Mouse (Mus musculus) hindbrain, embryonic 13.5 days (tissue): ENCODE measurements around the gene Slf2. TPM values are rescaled to one million over a fixed set of nuclear protein-coding genes. Genes with fewer than 3 reads are reported as not detected.

ENCODE experiments used
- ATAC-seq: fragments of 200-750 bp; cut with Nextera tagmentation; 2 replicates; pipeline ENCODE4 v1.8.0; 2017; ENCODE audit warnings: moderate TSS enrichment; ENCODE audit not compliant: low FRiP score
- H3K27ac ChIP-seq: fragments of 300-500 bp; sonication (generic); 2 replicates; pipeline ENCODE4 v1.5.1; 2015; ENCODE audit warnings: inconsistent platforms, mild to moderate bottlenecking, moderate library complexity
- H3K27me3 ChIP-seq: fragments of 300-500 bp; sonication (generic); 2 replicates; pipeline ENCODE4 v1.6.1; 2015; ENCODE audit warnings: mild to moderate bottlenecking, inconsistent platforms
- H3K36me3 ChIP-seq: fragments of 300-500 bp; sonication (generic); 2 replicates; pipeline ENCODE4 v1.6.1; 2015; ENCODE audit warnings: mild to moderate bottlenecking, inconsistent platforms
- H3K4me1 ChIP-seq: fragments of 300-500 bp; sonication (generic); replicated peaks from 2 replicates; pipeline ENCODE4 v1.6.1; 2015; ENCODE audit warnings: inconsistent platforms
- H3K4me2 ChIP-seq: fragments of 300-500 bp; sonication (generic); 2 replicates; pipeline ENCODE4 v1.6.1; 2015; ENCODE audit warnings: inconsistent platforms, mild to moderate bottlenecking, moderate library complexity
- H3K4me3 ChIP-seq: fragments of 300-500 bp; sonication (generic); 2 replicates; pipeline ENCODE4 v1.5.1; 2015; ENCODE audit warnings: mild to moderate bottlenecking, inconsistent platforms
- H3K9ac ChIP-seq: fragments of 300-500 bp; sonication (generic); 2 replicates; pipeline ENCODE4 v1.6.1; 2015; ENCODE audit warnings: mild to moderate bottlenecking, inconsistent platforms
- H3K9me3 ChIP-seq: fragments of 300-500 bp; sonication (generic); 2 replicates; pipeline ENCODE4 v1.6.1; 2016; ENCODE audit warnings: inconsistent platforms
- WGBS: fragments of 180-500 bp; shearing (Covaris S2); methylation state at CpG from one replicate; pipeline ENCODE4 v1.1.7; 2015; 5-methylcytosine and 5-hydroxymethylcytosine counted together
- polyA plus RNA-seq: library from polyadenylated mRNA; unstranded; fragments of >200 nt; fragmentation: Nextera tagmentation; extraction: Ambion mirVana; gene quantifications from 2 replicates; pipeline ENCODE4 v1.2.1, GENCODE M21; 2015

Gene Slf2
- polyA plus RNA-seq, 1 experiment from 2014 or later, result 29.8 TPM

DNA sequence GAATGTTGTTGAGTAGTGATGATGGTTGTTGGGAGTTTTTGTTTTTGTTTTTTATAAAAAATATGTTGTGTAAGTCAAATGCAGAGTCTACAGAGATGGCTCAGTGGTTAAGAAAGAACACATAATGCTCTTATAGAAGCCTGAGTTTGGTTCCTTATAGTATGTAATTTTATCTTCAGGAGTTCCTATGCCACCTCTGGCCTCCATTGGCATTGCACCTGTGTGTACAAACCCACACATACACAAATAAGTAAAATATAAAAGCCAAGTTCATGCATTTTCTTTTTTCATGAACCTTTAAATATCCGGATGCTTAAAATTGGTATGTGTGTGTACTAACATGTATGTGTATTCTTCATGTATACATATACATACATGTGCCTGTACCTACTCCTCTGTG is 35.0 kb downstream of the Slf2 start:
- no peak for ATAC-seq
- Histone ChIP-seq H3K27ac (no peak overlapping the region), H3K9me3 (no peaks in the 10 kb centered on the region), H3K36me3 (peaks cover 80% of the 10 kb centered on the region), H3K4me1 (no peaks in the 10 kb centered on the region), H3K4me3 (no peak overlapping the region), H3K27me3 (no peaks in the 10 kb centered on the region), H3K9ac (no peak overlapping the region), H3K4me2 (no peak overlapping the region)
- 88% methylated on average over 1 of the region's 1 CpGs for whole genome bisulfite sequencing

DNA sequence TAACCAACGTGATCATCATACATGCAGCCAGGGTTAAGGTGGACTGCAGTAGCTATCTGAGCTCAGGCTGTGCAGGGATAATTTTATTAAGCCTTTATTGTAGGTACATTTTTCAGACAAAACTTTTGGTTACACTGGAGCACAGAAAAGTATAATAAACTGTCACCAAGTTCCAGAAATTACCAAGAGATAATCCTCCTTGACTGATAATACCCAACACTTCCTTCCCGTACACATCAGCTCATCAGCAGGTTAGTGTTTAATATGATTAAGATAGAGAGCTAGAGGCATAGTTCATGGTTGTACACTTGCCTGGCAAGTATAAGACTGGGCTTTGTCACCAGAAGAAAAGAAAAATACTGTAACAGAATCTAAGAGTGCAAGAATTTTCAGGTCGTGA is 37.4 kb downstream of the Slf2 start:
- ATAC-seq, result no peak
- Histone ChIP-seq H3K9me3 (no peaks in the 10 kb centered on the region), H3K4me3 (no peak overlapping the region), H3K9ac (no peak overlapping the region), H3K27ac (no peak overlapping the region), H3K4me1 (no peaks in the 10 kb centered on the region), H3K36me3 (peaks cover 87% of the 10 kb centered on the region), H3K4me2 (no peak overlapping the region), H3K27me3 (no peaks in the 10 kb centered on the region)
- 88% methylated on average over 3 of the region's 3 CpGs for WGBS

DNA sequence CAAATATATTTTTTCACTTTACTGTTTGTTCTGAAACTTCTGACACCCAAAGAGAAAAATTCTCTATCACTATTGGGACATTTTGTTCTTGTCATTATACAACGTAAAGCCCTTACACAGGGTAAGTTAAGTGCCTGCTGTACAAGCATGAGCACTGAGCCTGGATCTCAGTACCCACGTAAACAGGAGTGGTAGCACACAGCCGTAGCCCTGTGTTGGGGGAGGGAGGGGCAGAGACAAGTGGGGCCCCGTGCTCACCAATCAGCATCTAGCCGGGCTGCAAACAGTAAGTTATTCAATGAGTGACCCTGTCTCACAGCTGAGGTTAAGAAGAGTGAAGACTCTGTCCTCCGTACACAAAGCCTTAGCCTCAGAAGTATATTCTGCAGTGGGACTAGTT is 45.7 kb downstream of the Slf2 start:
- H3K9ac ChIP-seq, result no peak overlapping the region
- peaks cover 92% of the 10 kb centered on the region for H3K36me3 ChIP-seq
- no peak overlapping the region for H3K4me3 ChIP-seq
- H3K9me3 ChIP-seq, result no peaks in the 10 kb centered on the region
- no peak overlapping the region for H3K27ac ChIP-seq
- H3K27me3 ChIP-seq, result no peaks in the 10 kb centered on the region
- H3K4me2 ChIP-seq, result no peak overlapping the region
- ATAC-seq, result no peak
- H3K4me1 ChIP-seq, result no peaks in the 10 kb centered on the region
- 79% methylated on average over 6 of the region's 6 CpGs for WGBS

DNA sequence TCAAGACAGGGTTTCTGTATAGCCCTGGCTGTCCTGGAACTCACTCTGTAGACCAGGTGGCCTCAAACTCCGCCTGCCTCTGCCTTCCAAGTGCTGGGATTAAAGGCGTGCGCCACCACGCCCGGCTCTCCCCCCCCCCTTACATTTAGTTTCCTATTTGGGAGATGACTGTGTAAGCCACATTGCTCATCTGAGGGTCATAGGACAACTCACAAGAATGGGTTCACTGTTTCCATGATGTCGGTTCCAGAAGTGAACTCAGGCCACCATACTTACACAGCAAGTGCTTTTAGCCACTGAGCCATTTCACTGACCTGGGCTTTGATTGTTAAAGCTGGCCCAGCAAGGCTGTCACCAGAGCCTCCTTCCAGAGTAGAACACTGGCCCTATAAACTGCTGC is 46.2 kb downstream of the Slf2 start:
- 91% methylated on average over 6 of the region's 6 CpGs for WGBS
- H3K9ac ChIP-seq, result no peak overlapping the region

DNA sequence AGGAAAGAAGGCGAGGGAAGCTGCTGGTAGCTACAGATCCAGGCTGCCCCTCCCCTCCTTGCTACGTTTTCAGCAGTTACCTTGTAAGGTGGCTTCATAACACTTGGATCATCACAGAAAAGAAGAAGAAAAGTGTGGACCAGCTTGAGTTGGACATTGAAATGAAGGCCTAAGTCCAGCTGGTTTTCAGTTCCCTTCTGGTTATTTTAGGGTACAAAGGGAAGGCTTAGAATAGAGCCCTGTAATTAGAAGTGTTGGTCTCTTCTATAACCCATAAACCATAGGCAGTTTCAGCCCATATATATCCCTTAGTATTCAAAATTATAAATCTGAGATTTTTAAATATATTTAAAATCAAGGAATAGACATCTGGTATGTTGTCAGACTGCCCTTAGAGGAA is 49.8 kb downstream of the Slf2 start:
- Histone ChIP-seq H3K4me2 (no peak overlapping the region), H3K36me3 (peaks cover 58% of the 10 kb centered on the region), H3K9ac (no peak overlapping the region), H3K4me1 (no peaks in the 10 kb centered on the region), H3K4me3 (no peak overlapping the region), H3K27me3 (no peaks in the 10 kb centered on the region), H3K9me3 (no peaks in the 10 kb centered on the region), H3K27ac (no peak overlapping the region)
- ATAC-seq, result no peak
- 93% methylated on average over 2 of the region's 2 CpGs for WGBS

More for the DNA sequence above, 46.2 kb downstream of the Slf2 start:
- ATAC-seq, result no peak
- no peak overlapping the region for H3K27ac ChIP-seq
- no peak overlapping the region for H3K4me2 ChIP-seq
- peaks cover 91% of the 10 kb centered on the region for H3K36me3 ChIP-seq
- H3K9me3 ChIP-seq, result no peaks in the 10 kb centered on the region
- H3K27me3 ChIP-seq, result no peaks in the 10 kb centered on the region
- no peaks in the 10 kb centered on the region for H3K4me1 ChIP-seq
- H3K4me3 ChIP-seq, result no peak overlapping the region

DNA sequence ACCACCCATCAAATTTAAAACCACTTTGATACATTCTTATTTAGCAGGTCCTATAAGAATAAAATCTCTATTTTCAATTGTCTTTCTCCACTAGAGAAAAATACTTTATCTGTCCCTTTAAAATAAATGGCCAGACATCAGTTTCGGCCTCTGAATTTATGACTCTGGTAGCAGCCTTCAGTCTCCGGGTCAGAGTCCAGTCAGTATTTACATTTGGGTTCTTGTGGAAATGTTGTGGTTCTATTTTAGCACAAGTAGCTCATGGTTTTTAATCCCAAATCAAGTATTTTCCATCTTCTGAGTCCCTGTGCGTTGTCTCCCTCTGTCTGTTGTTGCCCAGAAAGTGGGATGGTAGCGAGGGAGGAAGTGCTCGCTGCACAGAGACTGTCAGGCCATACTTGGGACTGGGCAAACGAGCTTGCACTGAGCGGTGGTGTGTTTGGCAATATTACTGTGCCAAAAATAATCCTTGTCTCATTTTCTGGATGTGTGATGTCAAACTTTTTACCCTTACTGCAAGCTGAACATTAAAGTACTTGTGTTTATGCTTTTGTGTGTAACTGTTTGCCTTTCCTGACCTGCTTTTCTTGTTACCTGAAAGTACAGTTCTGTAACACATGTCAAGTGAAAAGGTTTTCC is 51.6 kb downstream of the Slf2 start:
- peaks cover 40% of the 10 kb centered on the region for H3K36me3 ChIP-seq
- 90% methylated on average over 7 of the region's 7 CpGs for WGBS
- no peak for ATAC-seq
- no peaks in the 10 kb centered on the region for H3K9me3 ChIP-seq
- no peak overlapping the region for H3K4me3 ChIP-seq
- no peak overlapping the region for H3K9ac ChIP-seq
- no peaks in the 10 kb centered on the region for H3K4me1 ChIP-seq
- no peak overlapping the region for H3K4me2 ChIP-seq
- H3K27ac ChIP-seq, result no peak overlapping the region
- 0 out of 2 replicates have a peak, but pooled peaks cover 6% of the 10 kb centered on the region for H3K27me3 ChIP-seq

DNA sequence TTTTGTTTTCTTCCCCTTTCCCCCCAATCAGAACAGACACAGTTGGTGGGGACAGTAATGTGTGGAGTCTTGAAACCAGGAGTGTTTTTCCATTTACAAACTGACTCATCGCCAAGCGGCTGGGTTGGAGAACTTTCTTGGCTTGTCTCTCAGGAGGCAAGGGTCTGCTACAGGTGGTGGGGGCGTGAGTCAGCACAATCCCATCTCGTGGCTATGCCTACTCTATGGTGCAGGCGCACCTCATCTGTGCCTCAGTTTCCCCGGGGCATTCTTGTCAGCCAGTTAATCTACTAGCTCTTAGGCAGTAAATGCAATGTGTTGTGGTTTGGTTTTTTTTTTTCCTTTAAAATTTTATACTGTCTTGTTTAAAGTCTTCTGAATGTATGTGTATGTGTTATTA is 52.4 kb downstream of the Slf2 start:
- Histone ChIP-seq H3K4me3 (no peak overlapping the region), H3K9me3 (no peaks in the 10 kb centered on the region), H3K27ac (no peak overlapping the region), H3K4me2 (no peak overlapping the region), H3K27me3 (0 out of 2 replicates have a peak, but pooled peaks cover 6% of the 10 kb centered on the region), H3K36me3 (peaks cover 32% of the 10 kb centered on the region), H3K4me1 (peaks cover 2% of the 10 kb centered on the region), H3K9ac (no peak overlapping the region)
- 94% methylated on average over 6 of the region's 6 CpGs for WGBS
- no peak for ATAC-seq

DNA sequence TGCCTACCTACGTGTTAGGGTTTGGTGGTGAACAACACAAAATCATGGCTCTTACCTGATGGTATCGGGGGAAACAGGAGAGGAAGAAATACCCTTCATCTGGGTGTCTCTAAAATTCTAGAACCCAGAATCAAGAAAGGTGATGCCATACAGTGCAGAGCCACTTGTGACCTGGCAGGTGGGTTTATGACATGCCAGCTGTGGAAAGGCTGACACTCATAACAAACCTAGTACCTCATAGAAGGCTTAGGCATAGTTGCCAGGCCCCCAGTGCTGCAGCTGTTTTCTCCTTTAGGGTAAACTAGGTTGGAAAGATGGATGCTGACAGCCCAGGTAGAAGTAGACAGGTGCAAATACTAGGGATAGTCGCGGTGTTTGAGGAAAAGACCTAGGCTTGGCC is 53.5 kb downstream of the Slf2 start:
- H3K9ac ChIP-seq, result no peak overlapping the region
- WGBS, result 92% methylated on average over 4 of the region's 4 CpGs
- no peak overlapping the region for H3K4me2 ChIP-seq
- H3K4me3 ChIP-seq, result no peak overlapping the region
- no peak for ATAC-seq
- H3K27me3 ChIP-seq, result 0 out of 2 replicates have a peak, but pooled peaks cover 6% of the 10 kb centered on the region
- peaks cover 7% of the 10 kb centered on the region for H3K4me1 ChIP-seq
- H3K27ac ChIP-seq, result no peak overlapping the region
- no peaks in the 10 kb centered on the region for H3K9me3 ChIP-seq
- H3K36me3 ChIP-seq, result peaks cover 25% of the 10 kb centered on the region

DNA sequence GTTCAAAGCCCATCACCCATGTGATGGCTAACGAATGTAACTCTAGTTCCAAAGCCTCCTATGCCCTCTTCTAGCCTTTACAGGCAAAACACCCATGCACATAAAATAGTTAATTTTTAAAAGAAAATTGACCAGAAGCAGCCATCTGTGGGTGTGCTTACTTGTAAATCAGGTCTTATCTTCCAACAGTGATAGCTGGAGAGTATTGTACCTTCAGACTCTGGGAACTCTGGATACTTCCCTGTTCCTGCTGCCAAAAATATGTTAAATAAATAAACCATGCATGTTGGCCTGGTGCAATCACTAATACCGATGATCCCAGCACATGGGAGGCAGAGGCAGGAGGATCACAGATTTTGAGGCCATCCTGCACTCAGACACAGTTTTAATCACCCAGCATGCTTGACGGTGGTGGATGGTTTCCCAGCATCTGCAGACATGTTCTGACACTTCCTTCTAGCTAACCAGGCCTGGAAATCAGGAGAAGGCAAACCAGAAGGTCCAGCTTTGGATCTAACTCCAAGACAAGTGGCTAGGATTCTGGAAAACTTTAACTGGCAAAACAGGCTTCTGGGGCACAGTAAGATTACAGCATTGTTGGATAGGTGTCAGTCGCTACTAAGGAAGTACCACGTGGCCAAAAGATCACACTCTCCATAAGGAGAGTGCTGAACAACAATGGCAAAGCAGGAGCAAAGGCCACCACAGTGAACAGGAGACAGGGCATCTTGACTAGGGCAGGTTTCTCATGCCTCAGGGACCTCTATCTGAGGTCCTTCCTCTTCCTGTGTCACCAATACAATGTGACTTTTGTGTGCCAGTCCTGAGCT is 54.4 kb downstream of the Slf2 start:
- peaks cover 16% of the 10 kb centered on the region for H3K4me1 ChIP-seq
- H3K4me2 ChIP-seq, result no peak overlapping the region
- H3K4me3 ChIP-seq, result no peak overlapping the region
- H3K27ac ChIP-seq, result no peak overlapping the region
- WGBS, result 71% methylated on average over 5 of the region's 5 CpGs
- H3K9ac ChIP-seq, result no peak overlapping the region
- 0 out of 2 replicates have a peak, but pooled peaks cover 6% of the 10 kb centered on the region for H3K27me3 ChIP-seq
- H3K9me3 ChIP-seq, result no peaks in the 10 kb centered on the region
- ATAC-seq, result no peak
- H3K36me3 ChIP-seq, result peaks cover 17% of the 10 kb centered on the region

DNA sequence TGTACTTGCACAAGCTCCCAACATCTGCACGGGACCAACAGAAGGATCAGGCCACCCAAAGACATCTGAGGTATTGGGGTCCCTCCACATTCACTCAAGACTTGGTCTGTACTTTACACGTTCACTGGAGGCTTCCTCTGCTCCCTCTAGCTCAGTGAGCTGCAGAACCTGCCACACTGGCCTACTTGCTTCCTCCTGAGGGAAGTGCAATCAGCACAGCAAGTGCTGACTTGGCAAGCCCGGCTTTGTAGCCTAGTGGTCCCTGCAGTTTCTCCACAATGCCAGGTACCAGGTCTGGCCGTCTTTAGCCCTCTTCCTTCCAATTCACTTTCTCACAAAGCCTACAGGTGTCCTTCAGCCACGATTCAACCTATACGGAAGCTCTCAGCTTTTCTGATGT is 56.1 kb downstream of the Slf2 start:
- Histone ChIP-seq H3K27ac (no peak overlapping the region), H3K4me2 (no peak overlapping the region), H3K9me3 (no peaks in the 10 kb centered on the region), H3K4me1 (peaks cover 33% of the 10 kb centered on the region), H3K9ac (no peak overlapping the region), H3K36me3 (peaks cover 5% of the 10 kb centered on the region), H3K27me3 (0 out of 2 replicates have a peak, but pooled peaks cover 6% of the 10 kb centered on the region), H3K4me3 (no peak overlapping the region)
- WGBS, result 71% methylated on average over 6 of the region's 6 CpGs
- ATAC-seq, result no peak

DNA sequence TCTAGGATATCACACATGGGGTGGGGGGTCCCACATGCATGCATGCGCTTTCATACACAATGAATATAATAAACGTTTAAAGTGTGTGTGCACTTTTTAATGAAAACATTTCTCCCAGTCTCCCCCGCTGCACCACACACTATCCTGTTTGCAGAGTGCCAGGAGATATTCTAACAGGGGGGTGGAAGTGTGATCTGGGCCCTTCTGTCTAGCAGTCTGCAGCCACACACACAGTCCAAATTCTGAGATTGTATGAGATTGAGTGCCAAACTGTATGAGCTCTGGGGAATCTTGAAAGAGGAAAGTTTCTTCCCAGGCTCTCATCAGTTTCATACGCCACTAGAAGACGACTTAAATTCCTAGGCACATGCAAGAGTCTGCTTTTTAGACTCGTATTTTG is 56.9 kb downstream of the Slf2 start:
- Histone ChIP-seq H3K36me3 (peaks cover 13% of the 10 kb centered on the region), H3K27me3 (0 out of 2 replicates have a peak, but pooled peaks cover 6% of the 10 kb centered on the region), H3K4me3 (no peak overlapping the region), H3K9me3 (no peaks in the 10 kb centered on the region), H3K9ac (no peak overlapping the region), H3K4me2 (no peak overlapping the region), H3K27ac (no peak overlapping the region), H3K4me1 (peaks cover 40% of the 10 kb centered on the region)
- ATAC-seq, result no peak
- WGBS, result 54% methylated on average over 6 of the region's 6 CpGs

DNA sequence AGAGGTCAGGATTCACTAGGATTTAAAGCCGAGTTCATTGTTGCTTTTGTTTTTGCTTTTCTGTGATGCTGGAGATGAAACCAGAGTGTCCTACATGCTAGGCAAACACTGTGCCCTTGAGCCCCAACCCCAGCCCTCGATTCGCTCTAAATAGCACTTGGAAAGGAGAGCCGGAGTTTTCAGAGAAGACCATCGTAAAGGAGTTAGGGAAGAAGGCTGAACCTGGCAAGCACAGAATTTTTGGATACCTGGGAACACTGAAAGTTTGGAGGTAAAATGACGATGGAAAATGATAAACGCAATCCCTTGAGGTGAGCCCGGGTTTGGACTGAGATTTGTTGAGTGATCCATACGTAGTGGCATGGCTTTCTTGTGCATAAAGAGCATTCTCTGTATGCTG is 57.4 kb downstream of the Slf2 start:
- peaks cover 40% of the 10 kb centered on the region for H3K4me1 ChIP-seq
- H3K4me3 ChIP-seq, result peak overlapping the region; percentile 84
- WGBS, result 36% methylated on average over 9 of the region's 9 CpGs

More for the DNA sequence above, 57.4 kb downstream of the Slf2 start:
- Histone ChIP-seq H3K9ac (peak overlapping the region; percentile 95), H3K4me2 (peak overlapping the region; percentile 82), H3K27me3 (0 out of 2 replicates have a peak, but pooled peaks cover 6% of the 10 kb centered on the region), H3K36me3 (peaks cover 16% of the 10 kb centered on the region), H3K9me3 (no peaks in the 10 kb centered on the region), H3K27ac (peak overlapping the region; percentile 84)
- ATAC-seq, result no peak
